Mouse (Mus musculus) A20 (cell line): ENCODE results near the gene Wdr92.
A peak's percentile ranks its signal among the peaks of the same experiment; 100 is the strongest.

Experiments used
- DNase-seq: peaks from one replicate; pipeline ENCODE4 v3.0.0-alpha.2; 2011; ENCODE audit warnings: low read depth, low spot score

The Wdr92 gene

DNA sequence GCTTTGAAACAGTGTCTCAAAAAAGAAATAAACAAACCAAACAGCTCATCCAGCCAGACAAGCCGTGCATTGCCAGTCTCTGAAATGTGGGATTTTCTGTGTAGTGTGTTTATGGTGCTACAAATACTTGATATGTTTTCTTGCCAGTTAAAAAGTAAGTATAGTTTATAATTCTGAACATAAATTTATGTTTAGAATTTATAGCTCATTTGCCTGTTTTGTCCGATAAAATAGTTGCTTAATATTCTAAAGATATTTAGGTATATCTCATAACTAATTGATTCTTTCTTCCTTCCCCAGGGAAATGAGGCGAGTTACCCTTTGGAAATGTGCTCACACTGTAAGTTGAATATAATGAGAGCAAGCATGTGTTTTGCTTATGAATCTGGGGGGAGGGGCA, at the start of gene Wdr92:
Wdr92 (plus strand) TSS at position 301 of the 400 bp plus-strand sequence.
- no peak for DNase-seq

DNA sequence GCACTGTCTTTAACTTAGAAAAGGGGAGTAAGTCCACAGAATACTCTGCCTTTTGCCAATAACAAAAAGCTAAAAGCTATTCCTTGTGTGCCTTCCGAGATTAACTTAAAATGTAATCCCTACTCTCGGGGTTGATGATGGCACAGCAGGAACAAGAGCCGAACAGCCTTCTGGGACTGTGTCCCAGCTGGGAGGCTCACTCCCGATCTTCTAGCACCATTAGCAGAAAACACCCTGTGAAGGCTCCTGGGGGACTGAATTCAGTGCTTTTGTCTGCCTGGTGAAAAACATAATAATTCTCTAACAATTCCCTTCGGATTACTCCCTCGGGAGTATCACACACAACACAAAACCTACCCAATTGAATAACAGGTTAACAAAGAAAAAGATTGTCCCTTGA, 46.3 kb upstream of the Wdr92 start:
- no peak for DNase-seq

DNA sequence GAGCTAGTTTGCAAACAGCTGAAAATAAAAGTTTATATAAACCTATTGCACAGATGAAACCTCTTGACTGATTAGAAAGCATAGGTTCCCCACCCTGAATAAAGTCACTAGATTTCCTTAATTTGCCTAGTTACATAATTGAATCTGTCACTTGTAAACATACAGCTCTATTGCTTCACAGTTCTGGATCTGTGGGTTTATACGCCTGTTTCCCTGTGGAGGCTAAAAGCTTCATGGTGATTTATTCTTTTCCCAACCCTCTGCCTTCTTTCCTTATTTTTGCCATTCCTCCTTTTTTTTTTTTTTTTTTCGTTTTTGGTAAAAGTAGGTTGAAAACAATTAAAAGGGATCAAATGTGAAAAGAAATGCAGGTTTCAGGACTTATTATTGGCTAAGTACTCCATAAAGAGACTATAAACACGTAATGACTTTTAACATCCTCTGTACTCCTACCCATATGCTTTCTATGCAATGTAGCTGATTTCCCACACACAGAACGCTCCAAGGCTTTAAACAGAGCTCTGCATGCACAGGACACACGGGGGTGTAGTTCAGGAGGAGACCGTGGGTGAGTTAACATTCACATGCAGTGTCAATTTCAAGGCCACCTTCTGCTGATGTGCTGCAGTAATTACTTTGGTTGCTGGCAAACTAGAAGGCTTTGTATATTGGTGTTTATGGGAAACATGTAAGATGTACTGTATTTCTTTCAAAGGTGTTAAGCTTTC, 43.4 kb upstream of the Wdr92 start:
- DNase-seq: no peak

DNA sequence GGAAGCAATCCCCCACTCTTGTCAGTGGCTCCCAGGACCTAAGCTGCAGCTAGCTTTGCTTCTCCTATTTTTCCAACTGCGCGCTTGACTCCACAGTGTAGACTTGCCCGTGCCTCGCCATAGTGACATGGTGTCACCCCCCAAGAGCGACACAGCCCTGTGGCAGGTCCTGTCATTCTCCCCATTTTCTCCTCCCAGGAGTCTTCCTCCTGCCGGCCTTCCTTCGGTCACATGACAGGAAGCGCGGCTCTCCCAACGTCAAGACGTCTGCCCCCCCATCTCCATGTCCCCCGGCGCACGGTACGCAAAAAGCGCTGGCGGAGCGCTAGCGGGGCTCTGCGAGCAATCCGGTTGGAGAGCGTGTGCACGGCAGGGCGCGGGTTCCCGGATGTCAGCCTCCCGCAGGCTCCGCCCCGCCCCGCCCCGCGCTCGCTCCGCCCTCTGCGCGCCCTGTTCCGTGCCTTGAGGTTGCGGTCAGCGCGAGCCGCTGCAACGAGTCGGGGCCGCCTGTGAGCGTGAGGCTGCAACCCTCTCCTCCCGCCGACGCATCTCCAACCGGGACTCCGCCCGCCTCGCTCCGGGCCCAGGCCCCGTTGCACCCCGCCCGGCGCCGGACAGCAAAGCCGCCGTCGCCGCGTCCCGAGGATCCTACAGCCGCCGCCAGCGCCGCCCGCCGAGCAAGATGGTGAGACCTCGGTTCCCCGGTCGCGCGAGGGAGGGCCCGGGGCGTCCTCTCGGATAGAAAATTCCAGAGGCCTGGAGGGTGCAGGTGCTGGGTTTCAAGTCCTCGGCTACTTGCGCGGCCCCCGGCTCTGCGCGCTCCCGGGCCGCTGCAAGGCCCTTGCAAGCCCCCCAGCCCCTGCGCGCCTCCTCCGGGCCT, 22.8 kb upstream of the Wdr92 start, which contains the start of gene Ppp3r1:
Ppp3r1 (plus strand) TSS at position 406 of the 880 bp plus-strand sequence.
- DNase-seq: peak; percentile 96

DNA sequence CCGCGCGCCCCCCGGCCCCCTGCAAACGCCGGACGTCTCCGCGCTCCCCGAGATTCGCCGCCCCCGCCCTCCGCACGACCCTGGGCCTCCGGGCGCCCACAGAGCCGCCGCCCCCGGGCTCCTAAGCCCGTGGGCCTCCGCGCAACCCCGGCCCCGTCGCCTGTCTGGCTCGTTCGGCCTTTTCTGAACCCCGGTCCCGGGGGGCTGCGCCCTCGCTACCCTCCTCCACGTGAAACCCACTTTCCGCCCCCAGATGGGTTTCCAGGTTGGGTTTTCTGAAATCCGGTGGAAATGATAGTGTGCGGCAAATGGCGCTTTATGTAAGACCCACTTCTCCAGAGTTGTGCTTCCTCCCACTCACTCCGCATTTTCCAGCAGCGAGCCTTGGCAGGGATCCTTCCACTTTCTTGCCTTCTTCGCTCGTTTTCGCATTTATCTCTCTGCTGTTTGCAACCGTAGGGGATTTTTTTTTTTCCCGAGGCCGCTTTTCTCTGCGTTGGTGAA, 22.1 kb upstream of the Wdr92 start:
- DNase-seq: peak; percentile 72

DNA sequence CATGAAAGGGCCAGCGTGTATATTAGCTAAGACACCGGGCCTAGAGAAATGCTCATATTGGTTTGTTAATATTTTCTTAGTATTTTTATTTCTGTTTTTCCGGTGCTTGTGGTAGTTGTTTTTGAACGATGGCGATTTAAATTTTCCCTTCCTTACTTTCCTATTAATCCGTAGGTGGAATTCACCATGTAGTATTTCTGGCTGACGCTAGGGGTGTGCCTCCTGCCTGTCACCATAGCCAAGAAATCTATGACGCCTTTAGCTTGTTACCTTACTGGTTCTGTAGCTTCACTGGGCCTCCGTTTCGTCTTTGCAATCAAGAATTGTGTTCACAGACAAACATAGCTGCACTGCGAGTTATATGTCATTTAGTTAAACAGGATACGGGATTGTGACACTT, 21.7 kb upstream of the Wdr92 start:
- DNase-seq: peak; percentile 80

DNA sequence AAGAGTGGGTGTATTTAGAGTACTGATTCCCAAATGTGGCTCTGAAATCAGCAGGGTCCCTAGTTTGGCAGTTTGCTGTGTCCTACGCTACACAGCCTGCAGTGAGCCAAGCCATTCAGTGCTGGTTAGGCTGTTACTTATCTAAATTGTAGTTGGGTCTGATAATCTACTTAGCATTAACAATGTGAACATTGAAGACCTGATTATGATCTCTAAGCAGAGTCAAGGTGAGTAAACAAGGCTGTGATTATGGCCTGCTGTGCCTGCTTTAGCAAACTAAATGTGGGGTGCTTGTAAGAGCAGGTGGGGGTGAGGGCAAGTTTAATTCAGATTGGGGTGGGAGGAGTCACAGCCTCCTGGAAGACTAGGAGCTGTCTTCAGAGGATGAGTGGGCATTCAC, 18.0 kb upstream of the Wdr92 start:
- no peak for DNase-seq

DNA sequence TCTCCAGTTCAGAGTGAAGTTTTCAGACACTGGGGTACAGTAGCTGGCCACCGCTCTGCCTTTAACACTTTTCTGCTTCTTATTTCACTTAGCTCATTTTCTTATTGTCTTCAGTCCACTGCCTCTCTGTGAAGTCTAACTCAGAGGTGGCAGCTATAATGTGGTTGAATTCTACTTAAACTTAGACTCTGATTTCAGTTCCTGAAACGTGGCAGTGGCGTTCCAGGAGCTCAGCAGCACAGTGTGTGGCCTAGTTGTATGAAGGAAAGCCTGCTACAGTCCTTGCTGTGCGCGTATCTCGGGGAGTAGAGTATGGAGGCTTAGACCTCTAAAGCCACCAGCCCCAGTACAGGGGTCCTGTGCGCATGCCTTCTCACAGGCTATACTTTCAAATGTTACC, 15.3 kb upstream of the Wdr92 start:
- peak; percentile 85 for DNase-seq

DNA sequence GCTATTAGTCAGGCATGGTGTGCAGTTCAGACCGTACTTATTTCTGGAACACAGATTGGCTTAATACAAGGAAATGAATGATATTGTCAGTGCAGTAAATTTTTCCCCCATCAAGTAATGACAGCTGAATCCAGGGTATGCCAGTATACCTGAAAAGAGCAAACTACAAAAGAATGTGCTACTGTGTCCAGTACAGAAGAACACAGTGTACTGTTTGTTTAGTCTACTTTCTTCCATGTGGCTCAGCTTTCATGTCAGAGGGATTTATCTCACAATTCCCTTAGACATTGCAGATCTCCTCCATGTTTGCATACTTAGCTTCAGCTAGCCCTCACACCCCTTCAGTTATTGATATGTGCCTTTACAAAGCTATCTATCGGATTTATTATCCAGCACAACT, 12.6 kb upstream of the Wdr92 start:
- DNase-seq: no peak

DNA sequence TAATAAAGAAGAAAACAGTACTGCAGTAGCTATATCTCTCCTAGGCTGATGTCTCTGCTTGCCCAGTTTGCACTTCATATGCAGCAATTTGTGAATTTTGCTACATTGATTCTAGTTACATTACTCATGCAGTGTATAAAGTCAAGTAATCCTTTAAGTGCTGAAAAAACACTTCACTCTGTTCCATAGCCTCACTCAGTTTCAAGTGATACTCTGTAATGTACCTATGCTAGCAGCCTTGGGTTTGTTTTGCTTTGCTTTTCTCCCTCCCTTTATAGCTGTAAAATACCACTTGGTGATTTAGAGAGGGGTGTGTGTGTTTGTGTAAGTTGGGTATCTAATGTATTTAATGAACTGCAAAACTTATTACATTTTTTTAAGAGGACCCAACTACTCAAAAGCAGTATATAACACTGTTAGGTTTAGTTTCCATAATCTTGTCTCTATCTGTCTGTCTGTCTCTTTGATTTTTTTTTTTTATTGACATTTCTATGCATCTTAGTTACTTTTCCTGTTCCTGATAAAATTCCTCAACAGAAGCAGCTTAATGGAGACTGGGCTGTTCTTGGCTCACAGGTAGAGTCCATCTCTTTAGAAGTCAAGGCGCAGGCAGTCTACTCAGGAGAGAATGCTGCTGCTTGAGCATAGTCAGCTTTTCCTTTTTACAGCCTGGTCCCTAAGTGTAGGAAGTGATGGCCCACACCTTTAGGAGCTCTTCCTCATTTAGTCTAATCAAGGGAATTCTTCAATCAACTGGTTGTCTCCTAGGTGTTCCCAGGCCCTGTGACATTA, 10.8 kb upstream of the Wdr92 start:
- DNase-seq: no peak

DNA sequence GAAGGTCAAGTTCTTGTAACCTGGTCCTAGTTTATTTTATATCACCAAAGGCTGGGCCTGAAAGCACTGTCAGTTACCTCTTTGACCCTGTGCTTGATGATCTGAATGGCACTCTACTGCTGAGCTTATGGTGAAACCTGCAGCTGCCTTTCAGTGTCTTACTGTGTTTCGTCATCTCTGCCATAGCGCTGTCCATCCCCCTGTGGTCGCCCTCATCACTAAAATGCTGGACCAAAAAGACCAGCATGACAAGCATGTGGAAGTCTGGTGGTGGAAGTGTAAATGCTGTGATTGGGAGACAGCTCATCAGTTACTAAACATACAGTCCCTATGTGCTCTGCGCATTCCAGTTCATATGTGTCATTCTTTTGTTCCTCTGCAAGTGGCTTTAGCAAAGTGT, 9.6 kb upstream of the Wdr92 start:
- DNase-seq: no peak

DNA sequence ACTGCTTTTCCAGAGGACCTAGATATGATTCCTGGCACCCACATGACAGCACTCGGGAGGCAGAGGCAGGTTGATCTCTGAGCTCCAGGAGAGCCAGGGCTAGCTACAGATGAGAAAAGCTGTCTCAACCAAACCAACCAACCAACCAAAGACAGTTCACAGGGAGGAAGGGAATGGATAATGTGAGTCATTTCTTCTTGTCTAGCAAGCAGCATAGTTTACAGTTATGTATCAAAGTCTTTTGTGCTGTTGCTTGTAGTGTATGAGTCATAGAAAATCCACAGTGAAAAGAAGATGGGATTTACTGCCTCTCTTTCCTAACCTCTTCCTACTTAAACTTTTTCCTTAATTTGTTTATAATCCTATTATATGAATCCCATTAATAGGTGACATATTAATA, 5.3 kb upstream of the Wdr92 start:
- no peak for DNase-seq

DNA sequence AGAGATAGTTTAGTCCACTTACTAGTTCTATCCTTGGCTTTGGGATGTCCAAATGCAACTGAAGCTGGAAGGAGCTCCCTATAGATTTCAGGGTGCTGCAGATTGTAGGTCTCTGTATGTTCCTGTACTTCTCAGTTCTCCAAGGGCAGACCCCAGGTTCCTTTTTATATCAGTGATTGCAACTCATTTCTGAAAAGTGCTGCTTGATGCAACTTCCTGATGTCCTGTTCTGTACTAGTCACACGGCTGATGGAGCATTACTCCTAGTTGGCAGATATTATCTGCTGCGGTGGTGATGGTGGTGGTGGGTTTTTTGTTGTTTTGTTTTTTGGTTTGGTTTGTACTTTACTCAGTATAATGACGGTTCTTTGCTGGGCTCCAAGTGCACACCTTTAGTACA, 1.2 kb upstream of the Wdr92 start:
- peak; percentile 38 for DNase-seq

DNA sequence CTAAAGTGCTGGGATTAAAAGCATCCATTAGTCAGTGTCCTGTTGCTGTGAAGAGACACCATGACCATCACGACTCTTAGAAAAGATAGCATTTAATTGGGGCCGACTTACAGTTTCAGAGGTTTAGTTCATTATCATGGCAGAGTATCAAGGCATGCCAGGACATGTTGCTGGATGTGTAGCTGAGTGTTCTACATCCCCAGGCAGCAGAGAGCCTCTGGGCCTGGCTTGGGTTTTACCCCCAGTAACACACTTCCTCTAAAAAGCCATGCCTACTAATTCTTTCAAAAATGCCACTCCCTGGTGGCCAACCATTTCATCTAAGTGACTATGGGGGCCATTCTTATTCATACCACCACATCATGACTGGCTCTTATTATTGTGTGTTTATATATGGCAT, 1.3 kb downstream of the Wdr92 start:
- peak; percentile 63 for DNase-seq

DNA sequence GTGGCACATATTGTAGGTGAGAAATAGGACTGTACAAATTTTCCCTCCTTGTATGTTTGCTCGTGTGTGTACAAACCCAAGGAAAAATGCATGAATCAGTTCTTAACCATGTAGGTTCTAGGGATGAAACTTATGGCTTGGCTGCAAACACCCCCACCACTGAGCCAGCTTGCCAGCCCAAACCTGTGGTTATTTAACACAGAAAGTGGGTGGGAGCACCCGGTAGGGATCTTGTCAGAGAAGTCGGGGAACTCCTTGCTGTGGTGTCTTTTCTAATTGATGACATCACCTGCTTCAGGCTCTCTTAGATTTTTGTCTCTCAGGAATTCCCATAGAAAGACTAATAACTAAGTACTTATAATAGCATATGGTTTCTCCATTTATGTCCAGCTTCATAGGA, 5.7 kb downstream of the Wdr92 start:
- no peak for DNase-seq

DNA sequence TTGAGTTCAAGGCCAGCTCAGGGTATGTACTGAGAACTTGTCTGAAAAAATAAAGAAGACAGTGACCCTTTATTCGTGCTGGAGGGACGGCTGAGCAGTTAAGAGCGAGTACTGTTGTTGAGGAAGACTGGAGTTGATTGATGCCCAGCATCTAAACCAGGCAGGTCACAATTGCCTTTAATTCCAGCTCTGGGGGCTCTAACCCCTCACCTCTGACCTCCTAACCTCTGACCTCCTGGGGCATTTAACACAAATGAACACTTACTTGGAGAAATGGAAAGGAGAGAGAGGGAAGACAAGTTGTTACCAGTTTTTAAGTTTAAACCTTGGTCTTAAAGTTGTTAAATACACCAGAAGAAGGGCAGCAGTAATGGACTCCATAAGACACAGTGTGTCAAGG, 6.9 kb downstream of the Wdr92 start:
- DNase-seq: no peak

DNA sequence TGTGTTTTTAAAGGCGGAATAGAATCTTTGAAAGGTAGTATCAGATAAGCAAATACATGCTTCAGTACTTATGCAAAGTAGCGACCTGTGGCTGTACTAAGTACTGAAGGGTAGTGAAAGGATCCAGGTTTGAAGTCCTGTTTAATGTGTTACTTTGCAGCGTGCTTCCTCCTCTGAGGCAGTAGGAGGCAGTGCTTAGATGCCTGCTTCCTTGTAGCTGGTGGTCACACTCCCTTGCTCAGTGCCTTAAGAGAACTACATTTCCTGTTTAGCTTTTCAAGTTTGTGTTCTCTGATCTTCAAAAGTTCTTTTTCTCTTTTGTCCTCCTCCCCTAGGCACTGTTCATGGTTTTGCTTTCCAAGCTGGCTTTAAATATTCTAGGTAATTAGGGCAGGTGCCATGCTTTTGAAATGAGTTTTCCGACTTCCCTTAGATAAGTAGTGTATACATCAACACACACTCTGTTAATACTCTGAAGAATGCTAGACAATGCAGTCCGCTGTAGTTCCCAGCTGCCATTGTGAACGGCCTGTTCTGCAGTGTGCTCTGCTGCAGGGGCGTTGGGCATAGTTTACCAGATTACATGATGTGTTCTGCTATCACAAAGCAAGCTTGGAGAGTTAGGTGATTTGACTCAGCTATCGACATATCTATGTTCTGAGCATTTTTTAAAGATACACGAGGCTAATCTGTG, 10.4 kb downstream of the Wdr92 start:
- peak; percentile 54 for DNase-seq

DNA sequence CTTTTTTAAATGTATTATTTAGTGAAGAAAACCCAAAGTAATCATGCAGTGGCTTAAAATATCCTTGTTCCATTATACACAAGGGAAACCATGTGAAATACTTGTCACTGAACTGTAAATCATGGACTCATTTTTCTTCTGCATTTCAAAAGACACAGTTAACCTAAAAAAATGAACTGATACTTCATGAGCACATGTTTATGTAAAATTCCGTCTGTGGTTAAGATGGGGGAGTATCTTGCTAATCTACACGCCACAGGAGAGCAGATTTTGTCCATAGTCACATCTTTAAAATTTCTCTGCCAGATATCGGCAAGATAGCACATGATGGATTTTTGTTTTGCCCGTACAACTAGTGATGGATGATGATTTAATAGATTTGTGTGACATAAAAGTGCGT, 17.3 kb downstream of the Wdr92 start:
- DNase-seq: no peak

DNA sequence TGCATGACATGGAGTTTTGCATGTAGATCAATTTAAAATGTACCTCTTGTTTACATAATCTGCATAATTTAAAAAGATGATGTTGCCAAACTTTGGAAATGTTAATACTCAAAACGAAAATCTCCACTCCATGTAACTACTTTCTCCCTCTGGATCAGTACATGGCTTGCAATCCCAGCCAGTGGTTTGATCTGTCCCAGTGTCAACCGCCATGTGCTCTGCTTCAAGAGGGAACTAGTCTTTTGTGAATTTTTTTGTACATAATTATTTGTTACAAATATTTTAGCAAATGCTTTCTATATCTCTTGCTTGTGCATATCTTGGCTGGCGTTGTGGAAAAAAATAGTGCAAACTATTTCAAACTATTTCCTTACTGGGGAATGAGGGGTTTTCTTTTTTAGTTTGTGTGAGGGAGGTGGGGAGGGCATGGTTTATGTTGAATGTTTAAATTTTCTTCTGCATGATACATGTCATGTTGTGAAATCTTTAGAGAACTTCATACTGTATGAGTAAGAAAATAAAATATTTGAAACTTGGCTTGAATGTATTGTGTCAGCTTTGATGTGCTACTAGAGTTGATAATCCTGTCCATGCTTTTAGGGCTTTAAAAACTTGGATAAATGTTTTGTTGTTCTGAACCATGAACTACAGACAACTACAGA, 18.1 kb downstream of the Wdr92 start:
- no peak for DNase-seq

DNA sequence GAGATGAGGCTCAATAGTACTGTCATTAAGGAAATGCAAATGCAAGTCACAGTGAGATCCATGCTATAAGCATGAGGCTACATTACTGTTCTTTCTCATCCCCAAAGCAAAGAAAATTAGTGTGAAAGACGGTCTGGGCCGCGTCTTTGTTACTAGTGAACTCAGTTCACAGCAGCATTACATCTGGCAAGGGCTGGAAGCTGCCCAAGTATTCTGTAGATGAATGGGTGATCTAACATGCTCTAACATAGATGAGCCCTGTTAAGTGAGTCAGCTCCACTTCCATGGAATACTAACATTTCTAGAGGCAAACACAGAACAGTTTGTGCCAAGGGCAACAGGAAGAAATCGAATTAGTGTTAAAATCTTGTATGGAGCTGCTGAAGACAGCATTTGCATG, 19.0 kb downstream of the Wdr92 start:
- DNase-seq: no peak

DNA sequence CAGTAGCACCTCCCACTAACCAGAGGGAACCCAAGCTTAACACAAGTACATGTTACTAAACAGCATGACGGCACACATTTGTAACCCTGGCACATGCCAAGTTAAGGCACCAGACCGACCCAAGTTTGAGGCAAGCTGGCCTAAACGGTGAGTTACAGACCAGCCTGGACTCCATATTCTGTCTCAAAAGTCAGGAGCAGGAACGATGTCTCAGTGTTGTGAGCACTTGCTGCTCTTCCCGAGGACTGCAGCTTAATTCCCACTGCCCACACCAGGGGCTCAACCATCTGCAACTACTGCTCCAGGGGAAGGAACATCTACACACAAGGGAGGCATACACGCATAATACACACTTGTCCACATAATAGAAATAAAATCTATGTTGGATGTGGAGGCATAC, 20.6 kb downstream of the Wdr92 start:
- no peak for DNase-seq
